Mouse (Mus musculus): ENCODE results near the gene Rundc3a.

Gene Rundc3a

DNA sequence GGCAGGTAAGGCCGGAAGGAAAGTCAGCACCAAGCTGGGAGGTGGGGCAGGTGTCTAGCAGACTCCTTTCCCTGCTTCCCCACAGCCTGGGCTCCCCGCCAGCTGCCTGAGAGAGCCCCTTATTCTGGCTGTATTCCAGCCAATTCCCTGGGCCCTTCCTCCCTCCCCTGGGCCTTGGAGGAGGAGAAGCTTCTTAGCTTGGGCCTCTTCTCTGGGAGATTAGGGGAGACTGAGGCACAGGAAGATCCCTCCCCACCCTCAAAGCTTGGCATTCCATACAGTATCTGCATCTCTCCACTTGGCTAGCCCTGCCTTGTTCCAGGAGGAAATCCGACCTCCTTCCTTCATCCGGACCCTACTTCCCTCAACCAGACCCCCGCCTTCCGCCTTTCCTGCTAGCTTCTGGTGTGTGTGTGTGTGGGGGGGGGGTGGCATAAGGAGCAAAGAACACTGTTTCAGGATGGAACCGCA, 52.7 kb downstream of the Rundc3a start:
- in situ Hi-C loops (cut with MboI, MseI), result no loop called here

DNA sequence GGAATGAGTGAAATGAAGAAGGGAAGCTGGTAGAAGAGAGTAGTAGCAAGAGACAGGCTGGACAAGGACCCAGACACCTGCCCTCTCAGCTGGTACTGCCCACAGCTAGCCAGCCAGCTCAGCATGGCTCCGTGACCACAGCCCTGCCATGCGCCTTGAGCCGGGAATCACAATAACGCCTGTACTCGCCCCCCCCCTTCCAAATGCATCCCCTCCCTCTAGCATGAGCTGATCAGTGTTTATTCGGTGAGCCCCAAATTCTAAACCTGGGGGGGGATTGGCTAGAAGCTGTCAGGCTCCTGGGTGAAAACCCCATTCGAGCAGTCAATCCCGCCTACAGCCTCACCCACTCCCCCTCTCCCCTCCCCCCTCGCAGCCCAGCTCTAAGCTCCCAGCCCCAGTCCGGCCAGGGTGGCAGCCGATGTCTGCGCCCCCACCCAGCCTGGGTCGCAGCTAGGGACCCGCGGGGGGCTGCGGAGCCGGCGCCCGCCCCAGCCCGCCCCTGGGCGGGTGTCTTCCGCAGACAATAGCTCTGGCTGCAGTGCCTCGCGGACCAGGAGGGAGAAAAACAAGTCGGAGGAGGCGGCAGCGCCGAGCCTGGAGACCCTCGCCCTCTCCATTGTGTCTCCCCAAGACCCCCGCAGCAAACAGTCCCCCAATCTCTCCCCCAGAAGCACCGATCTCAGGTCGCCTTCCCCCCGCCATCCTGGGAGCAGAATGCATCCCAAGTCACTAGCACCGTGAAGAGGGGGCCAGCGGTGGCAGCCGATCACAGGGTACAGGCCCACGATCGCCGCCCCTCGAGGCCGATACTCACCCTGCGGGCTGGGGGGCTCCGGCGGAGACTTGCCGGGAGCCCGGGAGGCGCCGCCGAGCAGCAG, 53.6 kb downstream of the Rundc3a start:
- in situ Hi-C loops (cut with MboI, MseI), result no loop called here

DNA sequence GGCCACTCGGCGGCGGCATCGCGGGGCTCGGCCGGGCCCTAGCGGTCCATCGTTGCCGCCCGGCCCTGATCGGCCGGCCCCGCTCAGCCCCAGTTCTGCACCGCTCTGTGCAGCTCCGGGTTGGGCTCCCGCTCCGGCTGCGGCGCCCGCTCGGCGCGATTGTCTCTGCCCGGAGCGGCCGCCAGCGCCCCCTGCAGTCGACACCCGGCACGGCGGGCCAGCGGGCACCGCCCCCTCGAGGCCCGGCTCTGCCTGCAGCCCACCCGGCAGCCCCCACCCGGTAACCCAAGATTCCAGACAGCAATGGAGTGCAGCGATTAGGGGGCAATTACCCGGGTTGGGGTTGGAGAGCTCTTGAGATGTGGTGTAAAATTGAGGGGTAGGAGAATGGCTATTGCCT, 54.3 kb downstream of the Rundc3a start, which contains the start of gene Fam171a2:
Gene Fam171a2 (minus strand): TSS at position 186 of the 400 bp plus-strand sequence.
- in situ Hi-C loops (cut with MboI, MseI), result no loop called here

DNA sequence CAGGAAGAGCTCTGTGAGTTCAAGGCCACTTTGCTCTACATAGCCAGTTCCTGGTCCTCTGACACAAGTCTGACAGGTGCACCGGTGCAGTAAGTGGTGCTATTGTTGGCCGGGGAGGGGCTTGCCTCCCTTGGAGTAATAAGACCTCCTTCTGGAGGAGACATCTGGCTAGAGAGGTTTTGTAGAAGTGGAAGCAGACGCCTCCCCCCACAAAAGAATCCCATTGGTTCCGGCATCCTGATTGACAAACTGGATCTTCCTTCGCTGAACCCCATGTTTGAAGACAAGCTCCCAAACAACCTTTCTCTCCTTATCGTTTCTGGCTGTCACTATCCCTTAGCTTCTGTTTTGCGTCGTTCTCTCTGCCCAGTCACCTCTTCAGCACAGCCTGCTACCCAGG, 55.1 kb downstream of the Rundc3a start:
- in situ Hi-C loops (cut with MboI, MseI), result no loop called here

DNA sequence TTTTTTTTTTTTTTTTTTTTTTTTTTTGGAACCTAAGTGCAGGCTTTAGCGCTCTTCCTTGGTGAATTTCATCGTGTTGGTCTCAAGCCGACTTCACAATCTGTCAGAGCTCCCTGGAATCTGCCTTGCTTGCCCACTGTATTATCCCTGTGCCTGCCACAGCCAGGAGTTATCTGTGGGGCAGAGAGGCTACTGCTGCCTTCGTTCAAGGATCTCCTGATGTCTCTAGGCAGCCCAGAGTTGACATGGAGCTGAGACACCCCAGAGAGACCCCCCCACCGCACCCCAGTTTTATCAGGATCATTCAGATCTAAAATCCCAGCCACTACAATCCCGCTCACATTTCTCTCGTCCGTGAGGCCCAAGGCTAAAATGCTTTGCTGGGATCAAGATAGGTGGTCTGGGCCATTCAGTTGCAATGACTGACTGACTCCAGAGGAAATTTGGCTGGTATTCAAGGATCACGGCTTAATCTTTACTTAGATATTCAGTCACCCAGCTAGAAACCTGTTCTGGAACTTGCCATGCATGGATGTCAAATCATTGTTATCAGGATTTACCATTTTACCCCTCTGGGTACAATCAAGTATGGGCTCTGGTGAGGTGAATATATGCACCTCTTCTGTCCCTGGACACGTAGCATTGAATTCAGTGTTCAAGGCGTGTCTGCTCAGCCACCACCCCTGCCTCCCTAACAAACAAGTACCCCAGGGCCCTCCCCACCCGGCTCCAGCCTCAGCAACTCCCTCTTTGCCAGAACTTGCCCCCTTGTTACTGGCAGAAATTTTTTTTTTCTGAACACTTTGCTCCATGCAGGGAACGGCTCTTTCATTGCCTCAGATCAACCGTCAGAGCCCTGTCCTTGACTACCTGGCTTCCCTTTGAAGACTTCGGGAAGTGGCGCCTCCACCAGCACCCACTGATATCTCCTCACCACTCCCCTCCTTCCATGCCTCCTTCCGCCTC, 56.1 kb downstream of the Rundc3a start:
- in situ Hi-C loops (cut with MboI, MseI), result no loop called here

All from T-helper 2 cell (primary cell).